Mouse (Mus musculus): ENCODE data around the gene Eef1e1. TPM values are rescaled to one million over a fixed set of nuclear protein-coding genes. Genes with fewer than 3 reads are reported as not detected.

Gene Eef1e1
- total RNA-seq, 2 experiments from 2014 or later, result 14.1 to 19.2 TPM

Other genes starting within 250 kb of the Eef1e1 start
- gene Txndc5, start 130.2 kb downstream of the Eef1e1 start, total RNA-seq (2015), result 94.2 and 101 TPM in 2 replicates
- 92.2 and 96.8 TPM in 2 replicates for gene Txndc5, start 130.2 kb downstream of the Eef1e1 start, total RNA-seq (2017)
- gene Bloc1s5, start 23.9 kb downstream of the Eef1e1 start, total RNA-seq (2015), result 1.6 and 2.1 TPM in 2 replicates
- 3.6 and 5.9 TPM in 2 replicates for gene Bloc1s5, start 23.9 kb downstream of the Eef1e1 start, total RNA-seq (2017)

Measured in megakaryocyte, adult 5-6 weeks (primary cell).